Mouse (Mus musculus) gonadal fat pad, adult 2 months (tissue): ENCODE data around the gene Rae1. TPM values are rescaled to one million over a fixed set of nuclear protein-coding genes. Genes with fewer than 3 reads are reported as not detected.
A peak's percentile ranks its signal among the peaks of the same experiment; 100 is the strongest.

Experiments
- DNase-seq: peaks from one replicate; pipeline ENCODE4 v3.0.0-alpha.2; 2012; ENCODE audit warnings: low read depth
- polyA plus RNA-seq: library from polyadenylated mRNA; depleted of rRNA; stranded (reverse); fragments of >200 nt; gene quantifications from 2 replicates; pipeline ENCODE4 v1.2.3, GENCODE M21; 2012; rRNA removed

The Rae1 gene
- 58.5 and 62.3 TPM in 2 replicates for polyA plus RNA-seq

GRCm38 (mm10) chr2:172999630-173000284 lies at the start of gene Rae1:
Gene Rae1 (plus strand): TSS chr2:173000117.
- DNase-seq = peak; percentile 54

GRCm38 (mm10) chr2:172950119-172950676 lies 49.7 kb upstream of the Rae1 start:
- no peak for DNase-seq

- DNase-seq = no peak
Measured at GRCm38 (mm10) chr2:172950722-172951121, 49.2 kb upstream of the Rae1 start.

GRCm38 (mm10) chr2:172951976-172952375 lies 47.9 kb upstream of the Rae1 start:
- DNase-seq = no peak

- DNase-seq = no peak
Measured at GRCm38 (mm10) chr2:172958579-172958978, 41.3 kb upstream of the Rae1 start.

GRCm38 (mm10) chr2:172959006-172959768 lies 40.7 kb upstream of the Rae1 start:
- DNase-seq = no peak

GRCm38 (mm10) chr2:172960350-172960749 lies 39.6 kb upstream of the Rae1 start:
- DNase-seq = no peak

- no peak for DNase-seq
Measured at GRCm38 (mm10) chr2:172961211-172961610, 38.7 kb upstream of the Rae1 start.

- DNase-seq = no peak
Measured at GRCm38 (mm10) chr2:172965249-172965648, 34.7 kb upstream of the Rae1 start.

- DNase-seq = no peak
Measured at GRCm38 (mm10) chr2:172966480-172966879, 33.4 kb upstream of the Rae1 start.

- no peak for DNase-seq
Measured at GRCm38 (mm10) chr2:172971865-172972264, 28.1 kb upstream of the Rae1 start.

- DNase-seq = no peak
Measured at GRCm38 (mm10) chr2:172973806-172974565, 25.9 kb upstream of the Rae1 start.

- DNase-seq = no peak
Measured at GRCm38 (mm10) chr2:172974701-172975100, 25.2 kb upstream of the Rae1 start.

- DNase-seq = no peak
Measured at GRCm38 (mm10) chr2:172975159-172975558, 24.8 kb upstream of the Rae1 start.

GRCm38 (mm10) chr2:172976661-172977238 lies 23.2 kb upstream of the Rae1 start:
- no peak for DNase-seq

- no peak for DNase-seq
Measured at GRCm38 (mm10) chr2:172977409-172978130, 22.3 kb upstream of the Rae1 start, which contains the start of gene Spo11. Gene Spo11 (plus strand): TSS chr2:172977700.

- DNase-seq = no peak
Measured at GRCm38 (mm10) chr2:172978131-172978633, 21.7 kb upstream of the Rae1 start.

GRCm38 (mm10) chr2:172979666-172980345 lies 20.1 kb upstream of the Rae1 start:
- DNase-seq = no peak

- no peak for DNase-seq
Measured at GRCm38 (mm10) chr2:172982776-172983561, 16.9 kb upstream of the Rae1 start.
